Mouse (Mus musculus) kidney, embryonic 14.5 days (tissue): Measurements from ENCODE around the gene Abat. TPM values are rescaled to one million over a fixed set of nuclear protein-coding genes. Genes with fewer than 3 reads are reported as not detected.
"Not testable (repeated sequence)": the region's sequence is repeated elsewhere in the genome, so short reads cannot be mapped to it uniquely, and the experiment has no call there.

ENCODE experiments used
- ATAC-seq: fragments of 200-750 bp; cut with Nextera tagmentation; 2 replicates; pipeline ENCODE4 v1.8.0; 2017; ENCODE audit warnings: moderate number of reproducible peaks, mild to moderate bottlenecking, moderate TSS enrichment, moderate library complexity; ENCODE audit not compliant: low FRiP score, low TSS enrichment
- H3K27ac ChIP-seq: fragments of 300-500 bp; sonication (generic); 2 replicates; pipeline ENCODE4 v1.5.1; 2014; ENCODE audit warnings: low read depth, mild to moderate bottlenecking, low read length, moderate library complexity, mixed read lengths
- H3K27me3 ChIP-seq: fragments of 300-500 bp; sonication (generic); 2 replicates; pipeline ENCODE4 v1.6.1; 2014; ENCODE audit warnings: mild to moderate bottlenecking, low read length; ENCODE audit not compliant: control insufficient read depth, insufficient read depth
- H3K36me3 ChIP-seq: fragments of 300-500 bp; sonication (generic); 2 replicates; pipeline ENCODE4 v1.6.1; 2014; ENCODE audit warnings: low read length, mixed read lengths; ENCODE audit not compliant: control insufficient read depth, insufficient read depth
- H3K4me1 ChIP-seq: fragments of 300-500 bp; sonication (generic); 2 replicates; pipeline ENCODE4 v1.6.1; 2014; ENCODE audit warnings: low read length, mixed read lengths; ENCODE audit not compliant: control insufficient read depth, insufficient read depth
- H3K4me2 ChIP-seq: fragments of 300-500 bp; sonication (generic); replicated peaks from 2 replicates; pipeline ENCODE4 v1.6.1; 2014; ENCODE audit warnings: low read depth, mild to moderate bottlenecking, low read length
- H3K4me3 ChIP-seq: fragments of 300-500 bp; sonication (generic); 2 replicates; pipeline ENCODE4 v1.5.1; 2014; ENCODE audit warnings: mild to moderate bottlenecking, low read length
- H3K9ac ChIP-seq: fragments of 300-500 bp; sonication (generic); 2 replicates; pipeline ENCODE4 v1.6.1; 2014; ENCODE audit warnings: low read depth, mild to moderate bottlenecking, low read length, moderate library complexity
- H3K9me3 ChIP-seq: fragments of 300-500 bp; sonication (generic); 2 replicates; pipeline ENCODE4 v1.6.1; 2016; ENCODE audit warnings: low read length; ENCODE audit not compliant: control insufficient read depth
- WGBS: fragments of 180-500 bp; shearing (Covaris S2); extraction: QIAGEN DNeasy Blood & Tissue Kit; methylation state at CpG from one replicate; pipeline ENCODE4 v1.1.7; 2014; 5-methylcytosine and 5-hydroxymethylcytosine counted together
- polyA plus RNA-seq: library from polyadenylated mRNA; unstranded; fragments of >200 nt; fragmentation: Nextera tagmentation; extraction: Ambion mirVana; gene quantifications from 2 replicates; pipeline ENCODE4 v1.2.1, GENCODE M21; 2014

The Abat gene
- polyA plus RNA-seq, 1 experiment from 2014 or later: 27.2 TPM

DNA sequence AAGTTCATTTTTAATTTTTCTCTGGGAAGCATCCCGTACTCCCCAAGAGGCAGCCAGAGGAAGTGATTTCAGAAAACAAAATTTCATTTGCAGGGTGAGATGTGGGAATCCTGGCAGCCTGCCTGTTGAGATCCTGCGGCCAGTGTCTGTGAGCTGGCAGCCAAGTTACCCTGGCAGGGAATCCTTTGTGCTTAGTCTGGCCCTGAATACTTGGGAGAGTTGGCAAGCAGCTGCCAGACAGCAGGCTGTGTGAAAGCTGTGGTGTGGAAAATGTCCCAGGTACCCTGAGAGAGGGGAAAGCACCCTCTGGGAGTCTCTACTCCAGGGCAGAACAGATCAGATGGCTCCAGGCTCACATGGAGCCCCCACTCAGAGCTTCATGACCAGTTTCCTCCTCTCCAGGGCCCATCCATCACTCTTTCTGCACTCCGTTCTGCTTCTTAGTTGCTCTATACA is 27.7 kb downstream of the Abat start:
- Histone ChIP-seq H3K4me3 (no peak overlapping the region), H3K4me2 (no peak overlapping the region), H3K27me3 (no peaks in the 10 kb centered on the region), H3K9me3 (no peaks in the 10 kb centered on the region), H3K9ac (no peak overlapping the region), H3K36me3 (no peaks in the 10 kb centered on the region), H3K27ac (no peak overlapping the region), H3K4me1 (peaks cover 6% of the 10 kb centered on the region; the same call in 1 of the 2 replicates)
- 72% methylated on average over 3 of the region's 3 CpGs for WGBS
- no peak for ATAC-seq

- Histone ChIP-seq H3K4me2 (no peak overlapping the region), H3K36me3 (peaks cover 4% of the 10 kb centered on the region; the same call in 1 of the 2 replicates), H3K4me3 (no peak overlapping the region), H3K9ac (no peak overlapping the region), H3K27me3 (no peaks in the 10 kb centered on the region), H3K9me3 (0 out of 2 replicates have a peak, but pooled peaks cover 2% of the 10 kb centered on the region), H3K27ac (no peak overlapping the region), H3K4me1 (no peaks in the 10 kb centered on the region)
- 91% methylated on average over 2 of the region's 2 CpGs for WGBS
- no peak for ATAC-seq
These were observed 34.6 kb downstream of the Abat start for GRCm38 (mm10) chr16:8547836-8548235.

DNA sequence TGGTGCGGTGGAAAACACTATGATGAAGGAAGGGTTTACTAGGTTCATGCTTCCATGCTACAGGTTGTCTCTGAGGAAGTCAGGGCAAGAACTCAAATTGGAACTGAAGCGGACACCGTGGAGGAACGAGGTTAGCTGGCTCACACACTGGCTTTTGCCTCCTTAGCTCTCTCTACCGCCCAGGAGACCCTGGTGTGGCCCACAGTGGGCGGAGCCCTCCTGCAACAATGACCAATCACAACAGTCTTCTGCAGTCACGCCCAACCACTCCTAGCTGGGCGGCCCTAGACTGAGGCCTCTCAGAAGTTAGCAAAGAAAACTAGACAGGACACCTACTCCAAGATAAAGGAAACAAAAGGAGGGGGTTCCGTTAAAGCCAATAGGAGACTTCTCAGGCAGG is 36.3 kb downstream of the Abat start:
- no peaks in the 10 kb centered on the region for H3K4me1 ChIP-seq
- no peak overlapping the region for H3K9ac ChIP-seq

DNA sequence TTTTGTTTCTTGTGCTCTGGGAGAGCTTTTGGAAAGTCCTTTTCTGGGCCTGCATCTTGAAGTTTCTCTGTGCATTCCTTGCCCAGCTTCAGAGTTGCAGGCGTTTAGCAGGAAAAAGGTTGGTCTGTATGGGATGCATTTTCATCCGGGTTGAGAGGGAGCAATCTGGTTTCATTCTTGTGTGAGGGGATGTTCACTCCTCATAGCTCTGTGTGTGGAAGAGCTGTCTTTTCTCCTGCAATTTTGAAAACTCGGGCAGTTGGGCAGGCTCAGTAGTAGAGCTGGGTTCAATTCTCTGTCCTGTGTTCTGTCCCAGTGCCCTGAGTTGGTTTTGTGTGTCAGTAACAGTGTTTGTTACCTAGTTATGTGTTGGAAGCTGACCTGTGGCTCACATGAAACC is 41.1 kb downstream of the Abat start:
- Histone ChIP-seq H3K27ac (no peak overlapping the region), H3K27me3 (no peaks in the 10 kb centered on the region), H3K4me2 (no peak overlapping the region), H3K9me3 (peaks cover 5% of the 10 kb centered on the region; the same call in 1 of the 2 replicates), H3K4me3 (no peak overlapping the region), H3K9ac (no peak overlapping the region), H3K4me1 (no peaks in the 10 kb centered on the region), H3K36me3 (no peaks in the 10 kb centered on the region)
- no peak for ATAC-seq
- WGBS: 93% methylated on average over 3 of the region's 3 CpGs

More for the DNA sequence above, 36.3 kb downstream of the Abat start:
- Histone ChIP-seq H3K27me3 (no peaks in the 10 kb centered on the region), H3K36me3 (peaks cover 4% of the 10 kb centered on the region; the same call in 1 of the 2 replicates), H3K27ac (no peak overlapping the region), H3K4me3 (no peak overlapping the region), H3K4me2 (no peak overlapping the region), H3K9me3 (0 out of 2 replicates have a peak, but pooled peaks cover 2% of the 10 kb centered on the region)
- WGBS: 79% methylated on average over 9 of the region's 9 CpGs
- ATAC-seq: no peak

- ATAC-seq, H3K9ac ChIP-seq, H3K36me3 ChIP-seq, H3K9me3 ChIP-seq, H3K27me3 ChIP-seq, H3K4me2 ChIP-seq, H3K4me3 ChIP-seq, H3K4me1 ChIP-seq, H3K27ac ChIP-seq: not testable (repeated sequence)
- WGBS: 92% methylated on average over 2 of the region's 2 CpGs
These were observed 41.5 kb downstream of the Abat start for GRCm38 (mm10) chr16:8554751-8555150.

GRCm38 (mm10) chr16:8555371-8555770 is 42.1 kb downstream of the Abat start:
- 86% methylated on average over 3 of the region's 3 CpGs for WGBS
- not testable (repeated sequence) for H3K36me3 ChIP-seq, H3K9ac ChIP-seq, ATAC-seq, H3K27me3 ChIP-seq, H3K27ac ChIP-seq, H3K4me2 ChIP-seq, H3K4me1 ChIP-seq, H3K4me3 ChIP-seq
- peaks cover 10% of the 10 kb centered on the region; the same call in 1 of the 2 replicates for H3K9me3 ChIP-seq

- no peak for ATAC-seq
- WGBS: 92% methylated on average over 17 of the region's 17 CpGs
These were observed 46.9 kb downstream of the Abat start for GRCm38 (mm10) chr16:8560079-8560478.

DNA sequence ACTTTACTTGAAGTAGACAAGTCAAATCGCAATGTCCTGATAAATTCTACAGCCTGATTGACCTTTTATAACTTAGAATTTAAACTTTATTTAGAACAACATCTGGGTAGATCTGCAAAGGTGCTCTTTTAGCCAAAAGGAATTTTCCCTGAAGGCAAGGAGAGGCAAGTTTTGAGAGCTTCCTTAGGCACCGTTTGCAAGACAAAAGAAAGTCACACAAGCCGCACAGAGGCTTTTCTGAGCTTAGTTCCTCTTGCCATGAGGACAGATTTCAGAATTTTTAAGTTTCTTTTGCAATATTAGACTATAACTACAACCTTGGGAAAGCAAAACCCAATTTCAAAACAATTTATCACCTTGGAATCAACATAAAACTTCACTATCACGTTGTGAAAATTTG is 47.9 kb downstream of the Abat start:
- H3K4me3 ChIP-seq, H3K36me3 ChIP-seq, H3K9me3 ChIP-seq, H3K9ac ChIP-seq, H3K27me3 ChIP-seq, ATAC-seq, H3K27ac ChIP-seq, H3K4me1 ChIP-seq, H3K4me2 ChIP-seq: not testable (repeated sequence)
- WGBS: 45% methylated on average over 4 of the region's 4 CpGs

More at GRCm38 (mm10) chr16:8560079-8560478, 46.9 kb downstream of the Abat start:
- Histone ChIP-seq H3K9ac (no peak overlapping the region), H3K27ac (no peak overlapping the region), H3K9me3 (peaks cover 10% of the 10 kb centered on the region; the same call in 1 of the 2 replicates), H3K4me2 (no peak overlapping the region), H3K4me1 (no peaks in the 10 kb centered on the region), H3K4me3 (no peak overlapping the region), H3K27me3 (no peaks in the 10 kb centered on the region), H3K36me3 (no peaks in the 10 kb centered on the region)

- not testable (repeated sequence) for H3K4me1 ChIP-seq, H3K4me3 ChIP-seq, H3K9ac ChIP-seq, H3K9me3 ChIP-seq, H3K36me3 ChIP-seq, H3K27me3 ChIP-seq, ATAC-seq, H3K4me2 ChIP-seq, H3K27ac ChIP-seq
- 48% methylated on average over 4 of the region's 4 CpGs for WGBS
These were observed 48.6 kb downstream of the Abat start for GRCm38 (mm10) chr16:8561856-8562255.
